Mouse (Mus musculus): ENCODE results near the gene Rapgef2. TPM values are rescaled to one million over a fixed set of nuclear protein-coding genes. Genes with fewer than 3 reads are reported as not detected.

Gene Rapgef2
- 4.2 and 4.4 TPM in 2 replicates for polyA plus RNA-seq (2015; fragmentation: Nextera tagmentation; extraction: Ambion mirVana)

DNA sequence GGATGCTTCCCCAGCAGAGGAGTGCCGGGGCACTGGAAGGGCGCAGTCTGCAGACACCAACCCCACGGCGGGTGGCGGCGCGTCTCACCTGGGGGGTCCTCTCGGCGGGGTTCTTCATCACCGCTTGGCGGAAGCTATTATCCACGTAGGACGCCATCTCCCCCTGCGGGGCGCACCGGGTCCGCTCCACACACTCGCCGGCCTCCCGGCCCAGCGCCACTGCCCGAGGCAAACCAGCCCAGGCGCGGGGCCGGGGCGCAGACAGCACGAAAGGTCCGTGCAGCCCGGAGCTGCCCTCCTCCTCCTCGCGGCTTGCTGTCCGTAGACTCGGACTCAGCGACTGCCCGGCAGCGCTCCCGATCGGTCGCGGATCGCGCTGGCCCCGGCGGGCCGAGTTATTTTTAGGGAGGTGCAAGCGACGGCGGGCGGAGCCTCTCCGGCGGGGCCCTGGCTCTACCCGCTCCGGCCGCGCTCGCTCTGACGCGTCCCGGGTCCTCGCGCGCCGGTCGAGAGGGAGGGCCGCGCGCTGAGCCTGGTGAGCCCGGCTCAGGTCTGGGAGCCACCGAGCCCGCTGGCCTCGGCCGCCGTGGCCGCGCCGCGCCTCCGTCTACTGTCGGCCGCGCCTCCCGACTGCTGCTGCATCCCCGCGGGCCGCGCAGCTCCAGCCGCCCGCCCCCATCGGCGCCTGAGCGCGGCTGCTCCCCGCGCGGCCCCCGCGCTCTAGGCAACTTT, at the start of gene Rapgef2:
Gene Rapgef2, minus strand, starts transcription at position 142 of the 732 bp plus-strand sequence.
- Histone ChIP-seq H3K27me3 (ENCODE audit: control insufficient read depth, insufficient read depth, low read length) (no peaks in the 10 kb centered on the region), H3K9me3 (replicated peaks; ENCODE audit: control insufficient read depth, low read length) (no peaks in the 10 kb centered on the region), H3K4me2 (ENCODE audit: low read depth, low read length) (peak within 1 kb of the TSS; percentile 80), H3K4me3 (replicated peaks; ENCODE audit: low read length) (peak within 1 kb of the TSS; percentile 76), H3K4me1 (ENCODE audit: control insufficient read depth, insufficient read depth, low read length) (peaks cover 29% of the 10 kb centered on the region), H3K9ac (ENCODE audit: low read length) (peak within 1 kb of the TSS; percentile 93), H3K27ac (ENCODE audit: low read length) (peak within 1 kb of the TSS; percentile 96), H3K36me3 (ENCODE audit: control insufficient read depth, insufficient read depth, low read length) (no peaks in the 10 kb centered on the region)
- WGBS: under 1% methylated on average over 77 of the region's 97 CpGs
- peak; percentile 74 for ATAC-seq (ENCODE audit: insufficient read depth, low FRiP score)

DNA sequence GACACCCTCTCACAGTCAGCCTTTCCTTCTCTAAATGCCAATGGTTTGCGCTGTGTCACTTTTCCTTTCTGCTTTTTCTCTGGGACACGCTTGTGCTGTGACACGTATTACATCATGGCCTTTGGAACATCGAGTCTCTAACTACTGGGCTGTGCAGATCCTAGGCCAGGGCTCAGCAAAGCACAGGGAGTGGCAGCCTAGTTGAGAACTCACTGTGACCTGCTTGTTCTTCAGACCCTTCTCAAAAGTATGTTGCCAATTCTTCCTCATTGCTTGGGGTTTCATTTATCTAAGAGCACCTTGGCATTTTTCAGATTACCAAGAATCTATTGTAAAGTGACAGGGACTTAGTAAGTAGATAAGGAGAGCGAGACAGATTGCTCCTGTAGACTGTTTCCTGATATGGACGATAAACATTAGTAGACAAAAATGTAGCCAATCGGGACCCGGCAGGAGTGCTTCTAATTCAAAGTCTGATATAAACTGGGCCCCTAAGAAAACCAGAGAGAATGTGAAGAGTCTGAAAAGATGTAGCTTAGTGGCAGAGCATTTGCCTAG, 47.4 kb upstream of the Rapgef2 start:
- Histone ChIP-seq H3K36me3 (ENCODE audit: control insufficient read depth, insufficient read depth, low read length) (no peaks in the 10 kb centered on the region), H3K4me2 (ENCODE audit: low read depth, low read length) (no peak overlapping the region), H3K4me3 (replicated peaks; ENCODE audit: low read length) (no peak overlapping the region), H3K27me3 (ENCODE audit: control insufficient read depth, insufficient read depth, low read length) (no peaks in the 10 kb centered on the region), H3K9ac (ENCODE audit: low read length) (no peak overlapping the region), H3K4me1 (ENCODE audit: control insufficient read depth, insufficient read depth, low read length) (0 out of 2 replicates have a peak, but pooled peaks cover 4% of the 10 kb centered on the region), H3K9me3 (replicated peaks; ENCODE audit: control insufficient read depth, low read length) (no peaks in the 10 kb centered on the region), H3K27ac (ENCODE audit: low read length) (no peak overlapping the region)
- no peak for ATAC-seq (ENCODE audit: insufficient read depth, low FRiP score)
- 72% methylated on average over 8 of the region's 8 CpGs for WGBS

DNA sequence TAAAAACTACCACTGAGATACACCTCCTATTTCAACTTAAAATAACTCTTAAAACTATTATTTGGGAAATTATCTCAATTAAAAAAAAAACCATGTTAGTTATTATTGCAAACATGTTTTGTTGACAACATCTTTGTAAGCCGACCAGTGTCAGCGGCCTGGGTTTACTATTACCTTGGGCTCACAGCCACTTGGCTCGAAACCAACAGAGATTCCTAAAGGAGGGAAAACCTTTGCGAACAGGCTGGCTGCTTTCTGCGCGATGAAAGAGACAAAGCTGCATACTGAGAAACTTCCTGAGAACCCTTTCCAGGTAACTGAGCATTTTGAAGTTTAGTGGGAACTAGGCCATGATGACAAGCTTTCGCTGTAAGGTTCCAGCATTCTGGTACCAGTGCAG, 46.7 kb upstream of the Rapgef2 start:
- no peak for ATAC-seq (ENCODE audit: insufficient read depth, low FRiP score)
- Histone ChIP-seq H3K27ac (ENCODE audit: low read length) (no peak overlapping the region), H3K9ac (ENCODE audit: low read length) (no peak overlapping the region), H3K9me3 (replicated peaks; ENCODE audit: control insufficient read depth, low read length) (no peaks in the 10 kb centered on the region), H3K4me3 (replicated peaks; ENCODE audit: low read length) (no peak overlapping the region), H3K27me3 (ENCODE audit: control insufficient read depth, insufficient read depth, low read length) (no peaks in the 10 kb centered on the region), H3K36me3 (ENCODE audit: control insufficient read depth, insufficient read depth, low read length) (no peaks in the 10 kb centered on the region), H3K4me2 (ENCODE audit: low read depth, low read length) (no peak overlapping the region), H3K4me1 (ENCODE audit: control insufficient read depth, insufficient read depth, low read length) (0 out of 2 replicates have a peak, but pooled peaks cover 4% of the 10 kb centered on the region)
- 81% methylated on average over 7 of the region's 7 CpGs for WGBS

DNA sequence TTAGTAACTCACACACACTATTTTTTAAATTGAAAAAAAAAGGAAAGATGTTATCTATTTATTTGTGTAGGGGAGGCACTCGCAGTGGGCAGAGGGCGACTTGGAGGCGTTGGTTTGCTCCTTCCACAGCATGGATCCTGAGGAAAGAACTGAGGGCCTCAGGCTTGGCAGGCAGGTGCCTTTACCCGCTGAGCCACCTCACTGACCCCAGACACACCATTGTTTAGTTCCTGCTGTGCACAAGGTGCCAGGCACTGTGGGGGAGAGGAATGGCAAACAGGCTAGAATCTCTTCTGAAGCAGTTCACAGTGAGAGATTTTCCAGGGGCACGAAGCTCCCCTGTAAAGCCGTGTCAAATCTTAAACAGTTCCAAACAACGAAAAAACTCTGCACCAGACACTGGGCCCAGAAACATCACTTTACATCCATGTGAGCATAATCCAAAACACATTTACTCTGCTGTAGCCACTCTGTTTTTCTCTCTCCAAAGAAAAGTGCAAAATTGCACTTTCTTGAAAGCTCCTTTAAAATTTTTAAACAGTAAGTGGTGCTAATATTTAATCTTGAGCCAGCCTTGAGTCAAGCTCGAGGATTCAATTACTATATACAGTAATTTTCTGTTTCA, 43.5 kb upstream of the Rapgef2 start:
- Histone ChIP-seq H3K36me3 (ENCODE audit: control insufficient read depth, insufficient read depth, low read length) (no peaks in the 10 kb centered on the region), H3K9ac (ENCODE audit: low read length) (no peak overlapping the region), H3K4me1 (ENCODE audit: control insufficient read depth, insufficient read depth, low read length) (0 out of 2 replicates have a peak, but pooled peaks cover 9% of the 10 kb centered on the region), H3K4me2 (ENCODE audit: low read depth, low read length) (no peak overlapping the region), H3K27me3 (ENCODE audit: control insufficient read depth, insufficient read depth, low read length) (no peaks in the 10 kb centered on the region), H3K9me3 (replicated peaks; ENCODE audit: control insufficient read depth, low read length) (no peaks in the 10 kb centered on the region), H3K4me3 (replicated peaks; ENCODE audit: low read length) (no peak overlapping the region), H3K27ac (ENCODE audit: low read length) (peak overlapping the region; percentile 9; the same call in 1 of the 2 replicates)
- no peak for ATAC-seq (ENCODE audit: insufficient read depth, low FRiP score)
- WGBS: 28% methylated on average over 8 of the region's 8 CpGs

GRCm38 (mm10) chr3:79324697-79325526, 38.6 kb upstream of the Rapgef2 start:
- Histone ChIP-seq H3K9me3 (replicated peaks; ENCODE audit: control insufficient read depth, low read length) (no peaks in the 10 kb centered on the region), H3K4me2 (ENCODE audit: low read depth, low read length) (peak overlapping the region; percentile 25; the same call in 1 of the 2 replicates), H3K4me3 (replicated peaks; ENCODE audit: low read length) (0 out of 2 replicates have a peak overlapping the region, but pooled peaks have one; percentile 1), H3K36me3 (ENCODE audit: control insufficient read depth, insufficient read depth, low read length) (no peaks in the 10 kb centered on the region), H3K4me1 (ENCODE audit: control insufficient read depth, insufficient read depth, low read length) (0 out of 2 replicates have a peak, but pooled peaks cover 11% of the 10 kb centered on the region), H3K9ac (ENCODE audit: low read length) (no peak overlapping the region), H3K27me3 (ENCODE audit: control insufficient read depth, insufficient read depth, low read length) (no peaks in the 10 kb centered on the region), H3K27ac (ENCODE audit: low read length) (0 out of 2 replicates have a peak overlapping the region, but pooled peaks have one; percentile 15)
- 25% methylated on average over 10 of the region's 10 CpGs for WGBS
- ATAC-seq (ENCODE audit: insufficient read depth, low FRiP score): peak; percentile 59; the same call in 1 of the 2 replicates

DNA sequence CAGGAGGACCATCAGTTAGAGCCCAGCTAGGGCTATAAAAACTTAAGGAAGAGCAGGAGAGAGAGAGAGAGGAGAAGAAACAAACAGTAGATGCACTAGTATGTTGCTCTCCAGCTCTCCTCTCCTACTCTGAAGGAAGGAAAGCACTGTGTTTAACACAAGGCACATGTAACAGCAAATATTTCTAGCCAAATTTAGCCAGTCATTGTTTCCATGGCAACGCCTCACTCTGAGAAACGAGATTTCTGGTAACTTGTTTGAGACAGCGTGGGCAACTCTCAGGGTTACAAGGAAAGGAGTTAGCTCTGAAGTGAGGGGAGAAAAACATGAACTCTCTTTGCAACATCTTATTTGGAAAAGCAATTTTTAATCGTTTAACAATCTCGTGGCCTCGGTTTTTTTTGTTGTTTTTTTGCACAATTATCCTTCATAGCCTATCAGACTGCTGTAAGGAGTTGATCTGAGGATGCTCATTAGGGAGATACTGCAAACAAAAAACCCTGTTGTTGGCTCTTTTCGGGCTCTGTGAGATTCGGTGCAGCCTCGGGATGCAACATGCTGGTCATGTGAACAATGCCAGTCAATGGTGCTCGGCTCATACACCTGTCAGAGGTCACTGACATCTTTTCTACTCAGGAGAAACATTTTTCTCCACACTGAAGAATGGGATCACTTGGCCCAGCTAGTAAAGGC, 27.8 kb upstream of the Rapgef2 start:
- ATAC-seq (ENCODE audit: insufficient read depth, low FRiP score): no peak
- no peaks in the 10 kb centered on the region for H3K9me3 ChIP-seq (replicated peaks; ENCODE audit: control insufficient read depth, low read length)
- H3K27me3 ChIP-seq (ENCODE audit: control insufficient read depth, insufficient read depth, low read length): no peaks in the 10 kb centered on the region
- H3K27ac ChIP-seq (ENCODE audit: low read length): no peak overlapping the region
- 56% methylated on average over 10 of the region's 10 CpGs for WGBS
- peaks cover 2% of the 10 kb centered on the region; the same call in 1 of the 2 replicates for H3K4me1 ChIP-seq (ENCODE audit: control insufficient read depth, insufficient read depth, low read length)
- H3K4me2 ChIP-seq (ENCODE audit: low read depth, low read length): no peak overlapping the region
- H3K36me3 ChIP-seq (ENCODE audit: control insufficient read depth, insufficient read depth, low read length): no peaks in the 10 kb centered on the region
- no peak overlapping the region for H3K4me3 ChIP-seq (replicated peaks; ENCODE audit: low read length)
- no peak overlapping the region for H3K9ac ChIP-seq (ENCODE audit: low read length)

GRCm38 (mm10) chr3:79311895-79312294, 25.6 kb upstream of the Rapgef2 start:
- Histone ChIP-seq H3K36me3 (ENCODE audit: control insufficient read depth, insufficient read depth, low read length) (no peaks in the 10 kb centered on the region), H3K9me3 (replicated peaks; ENCODE audit: control insufficient read depth, low read length) (no peaks in the 10 kb centered on the region), H3K4me1 (ENCODE audit: control insufficient read depth, insufficient read depth, low read length) (peaks cover 2% of the 10 kb centered on the region; the same call in 1 of the 2 replicates), H3K27ac (ENCODE audit: low read length) (no peak overlapping the region), H3K9ac (ENCODE audit: low read length) (no peak overlapping the region), H3K27me3 (ENCODE audit: control insufficient read depth, insufficient read depth, low read length) (no peaks in the 10 kb centered on the region), H3K4me2 (ENCODE audit: low read depth, low read length) (no peak overlapping the region), H3K4me3 (replicated peaks; ENCODE audit: low read length) (no peak overlapping the region)
- no peak for ATAC-seq (ENCODE audit: insufficient read depth, low FRiP score)

GRCm38 (mm10) chr3:79310184-79310583, 23.9 kb upstream of the Rapgef2 start:
- Histone ChIP-seq H3K27ac (ENCODE audit: low read length) (no peak overlapping the region), H3K4me2 (ENCODE audit: low read depth, low read length) (no peak overlapping the region), H3K9me3 (replicated peaks; ENCODE audit: control insufficient read depth, low read length) (no peaks in the 10 kb centered on the region), H3K36me3 (ENCODE audit: control insufficient read depth, insufficient read depth, low read length) (no peaks in the 10 kb centered on the region), H3K4me3 (replicated peaks; ENCODE audit: low read length) (no peak overlapping the region), H3K9ac (ENCODE audit: low read length) (no peak overlapping the region), H3K27me3 (ENCODE audit: control insufficient read depth, insufficient read depth, low read length) (no peaks in the 10 kb centered on the region), H3K4me1 (ENCODE audit: control insufficient read depth, insufficient read depth, low read length) (peaks cover 2% of the 10 kb centered on the region; the same call in 1 of the 2 replicates)
- 81% methylated on average over 7 of the region's 7 CpGs for WGBS
- ATAC-seq (ENCODE audit: insufficient read depth, low FRiP score): no peak
